Mouse (Mus musculus) spleen, postnatal 4 days (tissue): Measurements from ENCODE around the gene Cgref1.

Source experiments
- DNase-seq, 2 experiments: peaks; one replicate each; pipeline ENCODE4 v3.0.0; 2022; ENCODE audit warnings: low spot score in 2 of 2

Gene Cgref1

DNA sequence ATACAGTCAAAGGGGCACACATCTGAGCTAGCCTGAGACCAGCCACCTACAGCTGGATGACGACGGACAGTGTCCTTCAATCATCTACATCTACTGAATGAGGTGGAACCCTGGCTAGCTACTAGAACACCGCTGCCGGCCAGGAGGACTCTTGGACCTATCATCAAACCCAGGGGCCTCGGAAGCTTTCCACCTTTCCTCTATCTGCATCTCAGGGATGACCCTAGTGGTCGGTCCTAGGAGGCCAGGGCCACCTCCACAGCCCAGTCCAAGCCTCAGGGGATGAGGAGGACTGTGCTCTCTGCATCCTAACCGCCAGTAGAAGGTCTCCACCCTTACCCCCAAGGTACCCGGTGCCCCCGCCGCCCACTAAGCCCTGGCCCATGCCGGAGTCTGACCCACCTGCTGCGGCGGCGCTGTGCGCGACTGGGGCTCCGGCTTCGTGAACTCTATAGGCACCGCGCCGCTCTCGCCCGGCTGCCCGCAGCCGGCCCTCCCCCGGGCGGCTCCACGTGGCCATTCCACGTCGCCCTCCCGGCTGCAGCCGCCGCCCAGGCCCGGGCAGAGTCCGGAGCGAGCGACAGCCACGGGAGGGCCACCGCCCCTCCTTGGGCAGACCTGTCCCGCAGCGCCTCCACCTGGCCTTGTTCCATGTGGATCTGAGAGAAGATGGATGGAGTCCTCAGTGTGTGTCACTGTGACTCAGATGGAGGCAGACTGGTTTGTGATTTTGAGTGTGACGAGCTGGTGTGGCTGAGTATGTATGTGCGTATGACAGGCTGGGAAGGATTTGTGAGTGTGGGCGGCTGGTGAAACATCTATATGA, at the start of gene Cgref1:
Cgref1 (minus strand) TSS at position 636 of the 826 bp plus-strand sequence.
- DNase-seq: peak; percentile 37 to 71

DNA sequence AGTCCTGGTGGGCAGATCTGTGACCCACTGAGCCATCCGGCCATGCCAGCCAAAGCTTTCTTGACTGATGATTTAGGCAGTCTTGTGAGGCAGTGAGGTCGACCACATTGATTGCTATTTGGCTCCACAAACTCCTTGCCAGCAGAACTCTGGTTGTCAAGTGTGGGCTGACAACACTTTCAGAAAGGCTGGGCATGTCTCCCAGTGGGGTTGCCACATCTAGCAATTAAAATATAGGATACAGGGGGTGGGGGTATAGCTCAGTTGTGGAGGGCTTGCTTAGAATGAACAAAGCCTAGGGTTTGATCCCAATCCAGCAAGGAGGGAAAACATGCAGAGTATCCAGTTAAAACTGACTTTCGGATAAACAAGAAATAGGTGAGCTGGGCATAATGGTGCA, 48.7 kb upstream of the Cgref1 start:
- no peak for DNase-seq

DNA sequence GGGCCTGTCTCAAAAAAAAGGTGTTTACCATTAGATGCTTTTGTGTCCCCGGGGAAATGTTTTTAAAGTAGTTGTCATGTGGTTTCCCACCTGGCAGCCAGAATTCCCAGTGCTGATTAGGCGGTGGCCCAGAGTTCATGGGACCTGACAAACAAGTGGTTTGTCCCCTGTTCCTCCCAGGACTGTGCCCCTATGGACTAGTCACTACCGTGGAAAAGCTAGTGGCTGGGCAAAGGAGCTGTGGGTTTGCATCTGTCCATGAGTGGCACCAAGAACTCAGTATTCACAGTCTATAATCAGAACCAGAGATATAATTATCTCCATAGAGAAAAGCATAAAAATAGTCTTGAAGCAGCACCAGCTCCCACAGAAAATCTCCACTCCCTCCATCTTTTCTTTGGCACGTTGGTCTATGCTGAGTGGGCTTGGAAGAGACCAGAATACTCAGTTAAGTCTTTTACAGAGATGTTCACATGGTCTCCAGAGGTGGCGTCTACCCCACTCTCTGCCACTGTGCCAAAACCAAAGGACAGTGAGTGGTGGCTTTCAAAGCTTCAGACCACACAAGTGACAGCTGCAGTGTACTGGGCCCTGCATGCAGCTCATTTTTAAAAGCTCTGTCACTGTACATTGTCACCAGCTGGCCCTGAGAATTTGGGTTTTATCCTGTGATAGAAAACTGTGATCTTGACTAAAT, 47.7 kb upstream of the Cgref1 start:
- no peak for DNase-seq

DNA sequence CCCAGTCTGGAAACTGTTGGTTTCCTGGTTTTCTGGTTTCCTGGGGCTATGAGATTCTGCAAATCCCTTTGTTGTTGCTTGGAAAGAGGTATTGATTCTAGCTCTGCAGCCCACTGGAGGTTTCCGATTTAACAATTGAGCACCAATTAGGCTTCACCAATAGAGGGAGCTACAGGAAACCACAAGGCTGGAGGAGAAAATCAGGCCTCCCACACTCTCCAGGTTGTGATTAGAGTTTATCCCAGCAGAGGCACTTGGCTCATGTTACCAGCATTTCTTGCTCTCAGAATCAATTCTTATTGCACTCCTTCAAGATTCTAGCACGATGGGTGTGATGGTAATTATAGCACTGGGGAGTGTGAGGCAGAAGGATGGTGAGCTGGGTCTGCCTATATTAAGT, 37.0 kb upstream of the Cgref1 start:
- DNase-seq: no peak

DNA sequence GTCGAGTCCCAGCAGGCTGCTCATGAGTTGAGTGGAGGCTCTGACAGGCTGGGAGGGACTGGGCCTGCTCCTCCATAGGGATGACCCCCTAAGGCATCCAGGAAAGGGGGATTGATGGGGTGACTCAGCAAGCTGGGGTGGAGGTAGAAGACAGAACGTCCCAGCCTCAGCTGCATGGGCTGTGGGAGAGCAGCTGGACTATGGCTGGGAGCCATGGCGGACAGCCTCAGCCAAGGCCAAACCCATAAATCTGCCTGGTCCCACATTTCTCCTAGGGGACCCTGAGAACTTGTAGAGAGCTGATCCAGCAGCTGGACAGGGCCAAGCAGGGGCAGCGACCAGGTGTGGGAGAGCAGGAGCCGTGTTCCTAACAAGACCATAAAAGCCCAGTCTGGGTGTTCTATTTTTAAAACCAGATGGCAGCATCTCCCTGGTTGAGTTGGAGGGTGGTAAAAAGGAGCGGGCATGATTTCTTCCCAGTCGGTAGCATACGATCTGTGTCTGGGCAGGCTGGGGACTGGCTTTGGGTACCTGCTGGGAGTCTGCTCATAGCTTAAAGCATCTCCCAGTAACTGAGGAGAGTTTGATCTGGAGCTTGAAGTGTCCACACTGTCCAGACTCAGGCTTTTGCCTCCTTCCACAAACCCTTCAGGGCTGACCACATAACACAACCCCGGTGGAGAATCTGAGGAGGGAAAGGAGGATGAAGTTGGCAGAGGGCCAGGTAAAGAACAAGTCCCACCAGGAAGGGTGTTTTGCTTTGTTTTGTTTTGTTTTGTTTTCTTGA, 29.7 kb upstream of the Cgref1 start:
- no peak for DNase-seq

DNA sequence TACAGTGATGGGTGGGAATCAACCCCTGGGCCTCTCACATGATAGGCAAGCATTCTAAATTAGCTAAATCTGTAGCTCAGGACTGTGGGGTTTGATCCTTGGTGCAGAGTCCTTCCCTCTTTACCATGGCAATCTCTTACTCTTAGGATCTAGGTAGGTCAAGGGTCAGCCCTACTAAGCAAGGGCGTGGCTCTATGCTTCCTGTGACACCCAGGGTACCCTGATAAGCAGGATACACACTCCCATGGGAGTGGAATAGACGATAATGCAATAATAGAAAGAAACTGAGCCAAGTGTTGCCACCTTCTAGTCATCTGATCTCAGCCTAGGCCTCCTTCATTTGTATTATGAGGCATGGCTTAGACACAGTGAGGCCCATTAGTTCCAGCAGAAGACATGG, 24.0 kb upstream of the Cgref1 start:
- DNase-seq: no peak

DNA sequence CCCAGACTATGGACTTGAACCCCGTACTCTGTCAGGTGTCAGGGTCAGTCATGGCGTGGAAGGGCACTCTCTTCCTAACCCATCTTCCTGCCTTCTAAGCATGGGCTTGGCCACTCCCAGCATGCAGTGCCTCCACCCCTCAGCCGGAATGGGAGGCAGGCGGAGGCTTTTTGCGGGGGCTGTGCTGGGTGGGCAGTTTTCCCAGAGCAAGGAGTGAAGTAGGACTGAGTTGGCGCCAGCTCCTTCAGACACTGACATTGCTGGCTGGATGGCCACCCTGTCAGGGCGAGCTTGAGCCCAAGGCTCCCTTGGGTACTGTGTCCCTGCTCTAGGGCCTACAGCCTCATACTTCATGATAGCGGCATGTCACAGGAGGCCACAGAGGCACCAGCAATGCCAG, 23.0 kb upstream of the Cgref1 start, which contains the start of gene Tcf23:
Tcf23 (plus strand) TSS at position 247 of the 400 bp plus-strand sequence.
- no peak for DNase-seq

DNA sequence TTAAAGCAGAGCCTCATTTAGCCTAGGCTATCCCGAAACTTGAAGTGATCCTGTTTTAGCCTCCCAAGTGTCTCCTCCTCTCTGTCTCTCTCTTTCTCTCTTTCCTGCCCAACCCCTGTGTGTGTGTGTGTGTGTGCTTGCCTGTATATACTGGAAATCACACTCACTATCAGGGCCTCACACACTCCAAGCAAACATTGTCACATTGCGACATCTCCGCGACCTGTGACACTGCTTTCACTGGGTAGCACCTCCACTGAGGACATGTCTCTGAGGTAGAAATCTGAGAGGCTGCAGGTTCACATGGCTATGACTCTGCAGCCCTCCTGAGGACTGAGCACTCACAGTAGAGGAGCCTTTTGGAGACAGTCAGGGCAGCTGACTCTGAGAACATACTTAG, 20.8 kb upstream of the Cgref1 start:
- no peak for DNase-seq

DNA sequence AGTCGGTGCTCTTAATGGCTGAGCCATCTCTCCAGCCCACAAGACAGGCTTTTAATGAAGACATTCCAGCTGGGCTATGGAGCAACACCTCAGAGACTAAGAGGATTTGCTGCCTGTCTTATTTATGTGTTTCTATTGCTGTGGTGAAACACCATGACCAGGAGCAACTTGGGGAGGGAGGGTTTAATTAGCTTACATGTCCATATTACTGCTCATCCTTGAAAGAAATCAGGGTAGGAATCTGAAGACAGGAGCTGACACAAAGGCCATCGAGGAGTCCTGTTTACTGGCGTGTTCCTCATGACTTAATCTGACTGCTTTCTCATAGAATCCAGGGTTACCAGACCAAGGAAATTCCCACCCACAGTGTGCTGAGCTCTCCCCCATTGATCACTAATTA, 18.5 kb upstream of the Cgref1 start:
- no peak for DNase-seq

DNA sequence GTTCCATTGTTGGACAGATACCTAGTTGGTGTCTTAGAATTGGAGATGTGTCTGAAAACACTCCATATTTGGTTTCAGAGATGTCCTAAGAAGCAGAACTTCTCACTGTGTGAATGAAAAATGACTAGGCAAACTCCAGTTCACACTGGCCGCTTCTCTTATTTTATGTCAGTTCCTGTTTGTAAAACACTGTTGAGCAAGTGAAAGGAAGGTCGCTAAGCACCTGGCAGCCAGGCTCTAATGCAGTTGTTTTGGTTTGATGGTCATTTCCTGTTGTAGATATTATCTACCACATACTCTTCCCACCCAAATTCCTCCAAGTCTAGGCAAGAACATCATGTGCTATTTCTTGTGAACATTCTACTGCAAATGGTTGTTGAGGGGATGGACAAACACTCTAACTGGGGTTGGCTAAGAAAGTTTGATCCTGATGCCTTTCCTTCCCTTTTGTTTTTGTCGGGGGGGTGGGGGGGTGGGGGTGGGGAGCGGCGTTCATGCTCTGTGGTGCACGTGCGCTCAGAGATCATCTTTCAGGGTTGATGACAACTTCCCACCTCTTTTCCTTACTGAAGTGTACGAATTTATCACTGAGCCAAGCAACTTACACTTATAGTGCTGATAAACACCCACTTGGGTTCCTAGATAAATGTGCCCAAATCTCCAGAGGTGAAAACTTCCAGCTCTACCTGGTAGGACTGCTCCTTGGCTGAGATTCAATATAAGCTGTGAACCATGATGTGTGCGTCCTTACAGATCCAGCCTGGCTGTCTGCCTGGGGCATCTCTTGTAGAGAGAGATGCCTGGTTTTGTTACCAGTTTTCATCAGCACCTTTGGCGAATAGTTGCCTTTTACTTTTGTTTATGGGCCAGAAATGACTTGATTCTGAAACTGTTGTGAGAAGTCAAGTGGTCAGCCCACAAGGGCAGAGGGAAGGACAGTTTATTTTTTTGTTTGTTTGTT, 16.4 kb upstream of the Cgref1 start:
- no peak for DNase-seq

DNA sequence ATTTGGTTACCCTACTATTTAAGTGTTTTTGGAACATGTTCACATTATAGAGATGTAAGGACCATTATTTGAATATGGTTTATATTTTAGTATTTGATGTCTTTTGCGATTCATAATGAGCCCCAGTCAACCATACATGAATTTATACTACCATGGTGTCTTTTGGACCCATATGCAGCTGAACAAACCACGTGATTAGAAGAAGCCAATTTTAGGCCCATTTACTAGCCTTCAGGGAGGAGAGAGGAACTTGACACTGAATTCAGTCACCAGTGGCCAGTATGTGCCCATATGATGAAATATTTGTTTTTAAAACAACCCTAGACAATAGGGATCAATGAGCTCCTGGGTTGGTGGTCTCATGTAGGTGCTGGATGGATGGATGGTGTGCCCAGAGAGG, 15.4 kb upstream of the Cgref1 start:
- no peak for DNase-seq

DNA sequence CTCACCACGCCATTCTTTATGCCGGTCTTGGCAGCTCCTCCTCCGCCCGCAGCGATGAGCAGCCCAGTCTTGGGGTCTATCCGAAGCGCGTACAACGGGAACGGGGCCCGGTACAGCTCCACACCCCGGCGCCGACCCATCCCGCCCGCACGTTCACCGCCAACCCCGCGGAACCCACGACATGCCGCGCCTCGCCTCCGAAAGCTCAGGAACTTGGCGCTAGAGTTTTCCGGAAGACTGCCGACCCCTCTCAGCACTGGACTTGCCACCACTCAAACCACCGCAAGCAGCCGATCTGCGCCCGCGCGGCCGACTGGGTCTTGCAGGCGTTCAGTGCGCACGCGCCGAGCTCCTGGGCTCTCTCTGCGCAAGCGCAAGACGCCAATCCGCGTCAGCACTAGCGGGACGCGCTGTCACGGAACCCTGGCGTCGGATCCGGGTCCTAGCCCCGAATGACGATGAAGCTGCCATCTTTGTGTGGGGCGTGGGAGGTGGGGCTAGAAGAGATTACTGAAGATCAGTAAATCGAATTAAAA, 14.6 kb upstream of the Cgref1 start, which contains the start of gene Preb:
Preb (minus strand) TSS at position 396 of the 536 bp plus-strand sequence.
- DNase-seq: peak; percentile 97 to 99

DNA sequence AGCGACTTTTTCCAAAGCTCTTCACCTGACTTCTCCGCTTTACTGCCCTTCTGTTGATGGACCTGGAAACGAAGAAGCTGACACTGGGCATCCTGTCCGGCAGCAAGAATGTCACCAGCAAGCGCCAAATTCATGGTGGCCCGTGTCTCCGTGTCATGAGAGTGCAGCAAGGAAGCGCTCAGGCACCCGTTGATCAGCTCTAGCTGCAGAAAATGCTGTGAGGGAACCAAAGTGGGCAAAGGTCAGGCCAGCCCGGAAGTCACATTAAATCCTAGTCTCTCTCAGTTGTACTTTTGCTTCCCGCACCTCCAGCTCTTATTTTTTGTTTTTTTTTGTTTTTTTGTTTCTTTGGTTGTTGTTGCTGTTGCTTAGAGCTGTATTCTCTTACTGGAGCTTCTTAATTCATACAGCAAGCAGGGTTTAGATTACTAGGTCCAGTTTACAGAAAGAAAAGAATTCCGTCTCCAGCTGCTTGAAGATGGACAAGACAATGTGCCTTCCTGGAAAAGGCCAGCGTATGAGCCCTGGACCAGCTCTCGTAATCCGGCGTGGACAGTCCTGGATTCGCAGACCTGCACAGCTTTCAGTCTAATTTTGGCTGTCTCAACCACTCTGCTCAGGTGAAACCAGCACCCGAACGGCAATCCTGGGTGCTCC, 13.9 kb upstream of the Cgref1 start:
- DNase-seq: no peak

DNA sequence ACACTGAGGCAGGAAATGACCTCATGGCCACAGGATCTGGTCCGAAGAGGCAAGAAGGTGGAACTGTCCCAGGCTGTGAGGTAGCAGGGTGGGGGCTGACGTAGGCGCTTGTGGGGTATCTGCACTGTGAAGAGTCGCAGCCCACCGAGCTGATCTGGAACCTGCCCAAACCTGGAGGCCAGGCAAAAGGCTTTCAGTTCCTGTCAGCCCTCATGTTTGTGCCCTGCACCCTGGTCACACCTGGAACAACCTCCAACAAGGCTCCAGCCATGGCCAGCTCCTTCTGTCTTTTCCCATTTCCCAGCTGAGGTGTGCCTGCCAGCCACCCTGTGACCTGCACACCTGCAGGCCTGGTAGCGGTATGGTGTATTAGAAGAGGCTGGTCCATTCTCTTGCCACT, 12.5 kb upstream of the Cgref1 start:
- no peak for DNase-seq

DNA sequence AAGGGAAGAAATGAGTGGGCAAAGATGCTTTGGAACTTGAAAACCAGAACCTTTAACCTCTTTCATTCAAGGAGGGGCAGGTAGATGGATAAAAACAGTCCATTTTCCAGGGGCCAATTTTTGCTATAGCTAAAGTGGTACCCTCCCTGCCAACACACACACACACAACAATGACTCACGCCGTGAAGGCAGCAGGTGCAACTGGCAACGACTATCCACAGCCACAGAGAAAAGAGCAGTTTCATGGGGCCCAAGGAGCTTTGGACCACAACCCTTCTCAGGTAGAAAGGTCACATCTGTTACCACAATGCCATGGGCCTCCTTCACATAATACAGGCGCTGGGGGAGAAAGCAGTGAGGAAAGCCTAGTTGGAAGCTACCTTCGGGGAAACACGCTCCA, 10.4 kb upstream of the Cgref1 start:
- DNase-seq: no peak

DNA sequence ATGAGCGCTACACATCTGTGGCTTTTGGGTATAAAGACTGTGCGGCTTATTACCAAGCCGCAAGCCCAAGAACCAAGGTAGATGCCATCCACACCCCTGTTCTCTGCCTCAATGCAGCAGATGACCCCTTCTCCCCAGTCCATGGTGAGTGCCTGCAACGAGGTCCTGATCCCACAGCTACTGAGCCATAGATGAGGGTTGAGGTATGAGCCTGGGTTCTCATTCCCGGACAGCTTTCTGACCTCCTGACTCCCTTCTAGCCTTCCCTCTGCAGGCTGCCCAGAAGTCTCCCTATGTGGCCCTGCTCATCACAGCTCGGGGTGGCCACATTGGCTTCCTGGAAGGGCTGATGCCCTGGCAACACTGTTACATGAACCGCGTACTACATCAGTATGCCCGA, 9.2 kb upstream of the Cgref1 start:
- DNase-seq: no peak

DNA sequence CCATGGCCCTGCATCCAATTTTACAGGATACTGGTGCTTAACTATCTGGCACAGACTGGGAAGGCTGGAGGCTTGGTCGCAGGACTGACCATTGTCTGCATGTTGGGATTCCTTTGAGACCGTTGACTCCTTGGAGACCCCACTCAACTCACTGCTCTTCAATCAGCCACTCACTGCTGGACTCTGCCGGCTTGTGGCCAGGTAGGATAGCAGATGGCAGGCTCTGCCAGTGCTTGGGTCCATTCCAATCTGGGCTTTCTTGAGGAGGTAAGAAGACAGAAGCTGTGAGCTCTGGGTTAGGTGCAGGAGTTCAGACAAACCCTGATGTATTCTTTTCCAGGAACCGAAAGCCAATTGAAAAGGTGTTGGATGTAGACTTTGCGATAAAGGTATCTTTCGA, 8.7 kb upstream of the Cgref1 start:
- no peak for DNase-seq

DNA sequence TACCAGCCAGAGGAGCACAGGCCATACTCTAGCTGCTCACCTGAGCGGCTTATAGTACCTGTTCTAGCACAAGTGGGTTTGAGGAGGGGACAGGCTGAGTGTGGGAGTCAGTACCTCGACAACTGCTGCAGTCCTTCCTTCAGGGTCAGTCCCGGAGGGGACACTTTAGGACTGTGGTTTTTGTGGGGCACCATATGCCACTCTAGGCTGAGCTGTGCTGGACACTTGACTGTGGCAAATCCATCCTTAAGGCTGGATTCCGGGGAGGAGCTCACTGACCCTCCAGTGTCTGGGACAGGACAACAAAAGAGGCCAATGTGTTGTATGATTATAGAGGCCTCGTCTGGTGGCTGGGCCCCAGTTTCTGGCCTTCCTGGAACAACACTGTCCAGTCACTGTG, 7.2 kb upstream of the Cgref1 start:
- no peak for DNase-seq

DNA sequence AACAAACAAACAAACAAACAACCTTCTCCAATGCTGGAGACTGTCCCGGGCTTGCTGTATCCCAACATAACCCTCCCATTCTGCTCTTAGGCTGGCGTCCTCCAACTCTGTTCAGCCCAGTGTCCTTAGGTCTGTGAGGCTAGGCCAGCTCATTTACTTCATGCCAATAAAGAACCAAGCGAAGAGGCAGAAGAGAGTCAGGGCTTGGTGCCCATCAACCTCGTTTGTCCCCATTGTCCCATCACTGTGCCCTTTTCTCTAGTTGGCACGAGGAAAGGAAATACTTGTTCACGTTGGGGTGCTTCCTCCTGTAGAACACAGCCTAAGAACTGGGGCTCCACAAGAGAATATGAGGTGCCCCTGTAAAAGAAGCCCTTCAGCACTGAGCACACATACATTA, 6.3 kb upstream of the Cgref1 start:
- no peak for DNase-seq

DNA sequence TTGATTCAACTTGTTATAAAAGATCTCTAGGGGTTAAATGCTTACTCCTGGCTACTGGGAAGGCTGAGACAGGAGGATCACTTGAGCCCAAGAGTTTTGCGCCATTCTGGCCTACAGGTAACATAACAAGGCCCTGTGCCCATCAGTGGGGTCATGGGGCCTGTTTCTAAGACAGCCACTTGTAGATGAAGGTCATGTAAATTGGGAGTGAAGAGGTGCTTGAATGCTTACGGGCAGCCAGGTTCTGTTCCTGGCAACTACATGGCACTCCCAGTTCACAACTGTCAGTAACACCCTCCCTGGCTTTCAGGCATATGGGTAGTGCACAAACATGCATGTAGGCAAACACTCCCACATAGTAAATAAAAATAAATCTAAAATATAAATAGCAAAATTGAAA, 5.5 kb upstream of the Cgref1 start:
- DNase-seq: no peak
